Mouse (Mus musculus) CD8-positive naive resting alpha-beta T cell, adult 2 months (primary cell): ENCODE measurements around the gene Tbcel.
A peak's percentile ranks its signal among the peaks of the same experiment; 100 is the strongest.

Experiments
- DNase-seq, 2 experiments: peaks; one replicate each; pipeline ENCODE4 v3.0.0; 2022; ENCODE audit warnings: low read depth in 2 of 2, low spot score in 2 of 2

The Tbcel gene

GRCm38 (mm10) chr9:42486913-42487312 is 20.7 kb downstream of the Tbcel start:
- no peak for DNase-seq

- DNase-seq = no peak
These were observed 22.9 kb downstream of the Tbcel start for GRCm38 (mm10) chr9:42484667-42485066.

- DNase-seq = no peak
These were observed 24.7 kb downstream of the Tbcel start for GRCm38 (mm10) chr9:42482944-42483343.

- DNase-seq = no peak
These were observed 31.4 kb downstream of the Tbcel start for GRCm38 (mm10) chr9:42476166-42476565.

GRCm38 (mm10) chr9:42474244-42474643 is 33.4 kb downstream of the Tbcel start:
- DNase-seq = no peak

GRCm38 (mm10) chr9:42471921-42472747 is 35.5 kb downstream of the Tbcel start:
- DNase-seq = peak; percentile 79 to 84

GRCm38 (mm10) chr9:42471214-42471613 is 36.4 kb downstream of the Tbcel start:
- no peak for DNase-seq

- DNase-seq = peak in 1 of 2 experiments; percentile 49
These were observed 38.3 kb downstream of the Tbcel start for GRCm38 (mm10) chr9:42469323-42469722.

- no peak for DNase-seq
These were observed 39.2 kb downstream of the Tbcel start for GRCm38 (mm10) chr9:42468360-42468759.

GRCm38 (mm10) chr9:42467116-42467815 is 40.3 kb downstream of the Tbcel start:
- DNase-seq = no peak

- peak; percentile 79 to 83 for DNase-seq
These were observed 41.9 kb downstream of the Tbcel start for GRCm38 (mm10) chr9:42465661-42466091.

GRCm38 (mm10) chr9:42464181-42464580 is 43.4 kb downstream of the Tbcel start:
- no peak for DNase-seq

- peak; percentile 49 for DNase-seq
These were observed 44.2 kb downstream of the Tbcel start for GRCm38 (mm10) chr9:42463220-42463989.

- DNase-seq = no peak
These were observed 44.9 kb downstream of the Tbcel start for GRCm38 (mm10) chr9:42462585-42463219.

- DNase-seq = no peak
These were observed 46.1 kb downstream of the Tbcel start for GRCm38 (mm10) chr9:42461390-42462108.

- no peak for DNase-seq
These were observed 47.3 kb downstream of the Tbcel start for GRCm38 (mm10) chr9:42460353-42460752.

- no peak for DNase-seq
These were observed 47.9 kb downstream of the Tbcel start for GRCm38 (mm10) chr9:42459736-42460135.

GRCm38 (mm10) chr9:42458741-42459515 is 48.7 kb downstream of the Tbcel start:
- DNase-seq = no peak

GRCm38 (mm10) chr9:42457501-42457900 is 50.1 kb downstream of the Tbcel start:
- DNase-seq = no peak

GRCm38 (mm10) chr9:42454364-42454763 is 53.2 kb downstream of the Tbcel start:
- no peak for DNase-seq
